Mouse (Mus musculus) heart, postnatal 25 days (tissue): Measurements from ENCODE around the gene Hivep3. TPM values are rescaled to one million over a fixed set of nuclear protein-coding genes. Genes with fewer than 3 reads are reported as not detected.
A peak's percentile ranks its signal among the peaks of the same experiment; 100 is the strongest.

ENCODE experiments used
- DNase-seq: peaks from one replicate; pipeline ENCODE4 v3.0.0; 2022; ENCODE audit warnings: low spot score
- intact Hi-C: fragments of 180-260 bp; cut with DNase I; formaldehyde crosslinking; loops from one replicate; pipeline ENCODE4 v1.15.1; 2025
- total RNA-seq, 2 experiments: library from RNA; stranded (reverse); gene quantifications; 2 replicates each; pipeline ENCODE4 v1.2.3; 2021

Hivep3 gene
- total RNA-seq, 2 experiments from 2014 or later, result 5.1 to 5.2 TPM

DNA sequence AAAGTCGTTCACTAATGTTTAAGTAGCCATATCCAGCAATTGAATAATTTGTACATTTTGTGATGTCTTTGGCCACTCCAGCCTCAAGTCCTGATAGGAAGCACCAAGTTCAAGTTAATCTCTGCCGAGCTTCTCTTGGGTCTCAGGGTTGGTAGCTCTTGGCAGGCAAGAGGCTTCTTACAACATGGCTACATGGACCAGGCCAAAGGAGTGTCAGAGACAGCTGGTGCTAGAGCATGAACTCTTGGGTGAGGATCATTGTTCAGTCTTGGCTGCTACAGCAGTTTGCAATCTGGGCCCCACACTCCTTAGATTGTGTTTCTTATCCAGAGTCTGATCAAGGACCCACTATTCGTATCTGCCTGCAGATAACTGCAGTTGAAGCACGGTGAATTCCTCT lies 125.9 kb downstream of the Hivep3 start:
- intact Hi-C loops, result no loop called here
- DNase-seq, result peak; percentile 30

DNA sequence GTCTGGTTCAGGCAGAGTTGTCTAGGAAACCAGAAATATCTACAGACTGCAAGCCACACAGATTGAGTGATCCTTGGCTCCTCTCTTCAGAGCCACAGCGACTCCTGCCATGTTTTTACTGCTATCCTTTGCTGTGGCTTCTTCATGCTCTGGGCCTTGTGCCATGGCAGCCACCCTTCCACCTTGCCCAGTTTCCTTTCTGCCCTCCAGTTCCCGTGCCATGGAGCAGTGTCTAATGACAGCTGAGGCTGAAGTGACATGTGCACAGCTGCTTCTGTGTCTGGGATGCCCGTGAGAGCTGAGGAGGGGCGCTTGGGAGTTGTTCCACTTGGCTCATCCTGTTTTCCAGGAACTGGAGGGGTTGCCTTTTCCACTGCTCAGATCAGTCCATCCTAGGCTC lies 127.4 kb downstream of the Hivep3 start:
- DNase-seq, result no peak
- intact Hi-C loops, result no loop called here

DNA sequence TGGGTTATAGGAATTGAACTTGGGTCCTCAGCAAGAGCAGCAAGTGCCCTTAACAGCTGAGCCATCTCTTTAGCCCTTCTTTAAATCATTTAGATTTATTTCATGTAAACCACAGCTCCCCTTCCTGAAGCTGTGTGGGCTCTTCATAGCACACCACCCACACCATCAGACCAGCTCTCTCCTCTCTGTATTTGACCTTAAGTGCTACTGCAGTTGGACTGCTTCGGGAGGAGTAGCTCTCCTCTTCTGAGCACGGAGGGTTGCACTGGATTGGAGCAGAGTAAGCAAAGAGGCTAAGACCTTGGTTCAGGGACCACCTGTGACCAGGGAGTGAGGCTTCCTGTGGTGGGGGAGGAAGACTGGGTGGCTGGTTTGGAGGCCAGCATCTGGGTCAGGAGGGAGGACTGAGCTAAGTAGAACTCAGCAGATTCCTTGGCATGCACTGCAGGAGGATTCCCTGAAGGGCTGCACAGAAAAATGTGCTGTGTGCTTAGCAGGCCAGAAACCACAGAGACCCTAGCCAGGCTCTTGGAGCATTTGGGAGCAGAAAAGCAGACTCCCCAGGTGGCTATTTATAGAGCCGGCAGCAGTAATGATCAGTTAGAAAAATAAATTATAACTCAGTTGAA lies 132.4 kb downstream of the Hivep3 start:
- intact Hi-C loops, result no loop called here

DNA sequence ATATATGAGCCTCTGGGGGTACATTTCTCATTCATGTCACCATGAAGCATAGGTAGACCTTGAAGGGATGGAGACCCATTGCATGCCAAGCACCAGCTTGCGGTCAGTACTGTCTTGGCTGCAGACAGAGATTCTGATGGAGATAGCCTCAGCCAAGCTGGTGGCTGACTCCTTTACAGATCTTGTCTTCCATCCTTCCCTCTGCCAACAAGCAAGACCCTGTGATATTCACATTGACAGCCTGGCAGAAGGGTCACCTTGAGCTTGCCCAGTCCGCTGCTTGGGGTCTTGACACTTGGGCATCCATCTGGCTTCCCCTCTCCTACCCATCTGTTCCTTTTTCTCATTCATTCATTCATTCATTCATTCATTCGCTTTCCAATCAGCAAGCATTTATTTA lies 133.5 kb downstream of the Hivep3 start:
- DNase-seq, result no peak
- intact Hi-C loops, result no loop called here

More for the DNA sequence above, 132.4 kb downstream of the Hivep3 start:
- peak; percentile 12 for DNase-seq

DNA sequence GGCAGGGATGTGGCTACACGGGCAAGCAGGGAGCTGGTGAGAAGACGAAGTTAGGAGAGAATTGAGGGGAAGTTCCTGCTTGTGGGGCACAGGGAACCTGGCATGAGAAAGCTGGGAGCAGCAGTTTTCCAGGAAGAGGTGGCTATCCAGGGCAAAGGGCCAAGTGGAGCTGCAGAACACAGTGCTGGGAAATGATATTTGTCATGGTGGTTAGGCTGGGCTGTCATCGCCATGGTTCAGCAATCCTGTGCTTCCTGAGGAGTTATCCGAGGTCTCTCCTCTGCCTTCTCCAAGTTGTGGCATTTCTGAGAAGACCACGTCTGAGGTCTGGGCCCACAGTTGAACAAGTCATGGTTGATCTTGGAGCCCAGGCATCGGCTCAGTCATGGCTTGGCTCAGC lies 136.8 kb downstream of the Hivep3 start:
- no peak for DNase-seq
- intact Hi-C loops, result no loop called here

DNA sequence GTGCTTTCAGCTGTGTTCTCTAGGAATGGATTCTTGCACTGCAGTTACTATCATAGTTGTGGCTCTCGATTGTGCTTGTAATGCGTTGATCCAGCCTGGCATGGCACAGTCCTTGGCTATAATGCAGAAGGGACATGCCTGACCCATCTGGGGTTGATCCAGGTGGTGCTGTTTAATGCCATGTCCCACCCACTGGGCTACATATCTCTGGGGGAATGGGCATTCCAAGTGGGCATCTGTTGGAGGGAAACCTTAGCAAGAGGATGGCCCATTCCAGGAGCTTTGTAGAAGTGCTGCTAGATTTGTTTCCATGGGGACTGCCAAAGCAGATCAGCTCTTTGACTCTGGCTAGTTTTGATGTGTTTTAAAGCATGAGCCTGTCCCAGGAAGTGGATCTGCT lies 137.9 kb downstream of the Hivep3 start:
- intact Hi-C loops, result no loop called here
- no peak for DNase-seq

DNA sequence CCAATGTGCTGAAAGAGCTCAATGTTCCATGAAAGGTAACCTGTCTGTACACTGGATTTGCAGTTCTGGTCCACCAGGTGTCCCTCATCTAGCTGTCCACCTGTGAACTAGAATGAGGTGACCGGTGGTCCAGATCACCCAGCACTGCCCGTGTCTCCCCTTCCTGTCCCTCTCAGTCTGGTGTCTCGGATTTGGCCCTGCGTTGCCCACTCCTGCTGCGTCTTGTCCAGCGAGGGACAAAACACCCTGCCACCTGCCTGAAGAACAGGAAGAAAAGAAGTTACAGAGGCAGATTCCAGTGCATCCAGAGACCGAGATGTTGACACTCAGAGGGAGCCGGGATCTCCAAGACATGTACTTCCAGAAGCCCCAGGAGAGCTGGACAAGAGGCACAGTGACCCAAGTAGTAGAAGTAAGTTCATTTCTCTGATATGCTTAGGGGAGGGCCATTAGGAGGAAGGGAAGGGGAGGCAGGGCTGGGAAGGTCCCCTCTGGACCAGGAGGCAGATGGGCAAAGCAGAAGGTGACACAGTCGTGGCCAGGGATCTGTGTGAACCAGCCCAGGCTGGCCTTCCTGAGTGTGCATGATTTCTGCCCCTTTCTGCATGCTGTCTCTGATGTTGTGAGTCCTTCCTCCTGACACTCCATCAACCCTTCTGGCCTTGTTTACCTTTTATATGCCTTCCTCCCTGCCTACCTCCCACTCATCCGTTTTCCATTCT lies 138.4 kb downstream of the Hivep3 start:
- no peak for DNase-seq
- intact Hi-C loops, result no loop called here

DNA sequence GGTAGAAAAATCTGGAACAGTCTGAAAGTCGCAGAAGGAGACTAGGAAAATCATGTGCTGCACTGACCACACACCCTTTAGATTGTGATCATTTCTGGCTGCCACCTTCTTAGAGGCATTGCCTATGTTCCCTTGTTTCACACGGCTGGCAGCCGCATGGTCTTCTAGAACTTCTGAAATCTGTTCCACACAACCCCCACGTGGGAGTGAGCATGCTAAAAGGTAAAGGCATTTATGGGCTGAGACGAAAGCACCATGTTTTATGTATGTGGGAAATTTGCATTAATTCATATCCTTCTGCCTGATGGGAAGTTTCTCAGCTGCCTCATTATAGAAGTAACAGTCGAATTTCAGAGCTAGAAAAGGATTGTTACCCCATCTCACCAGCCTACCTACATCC lies 140.4 kb downstream of the Hivep3 start:
- intact Hi-C loops, result no loop called here
- no peak for DNase-seq

DNA sequence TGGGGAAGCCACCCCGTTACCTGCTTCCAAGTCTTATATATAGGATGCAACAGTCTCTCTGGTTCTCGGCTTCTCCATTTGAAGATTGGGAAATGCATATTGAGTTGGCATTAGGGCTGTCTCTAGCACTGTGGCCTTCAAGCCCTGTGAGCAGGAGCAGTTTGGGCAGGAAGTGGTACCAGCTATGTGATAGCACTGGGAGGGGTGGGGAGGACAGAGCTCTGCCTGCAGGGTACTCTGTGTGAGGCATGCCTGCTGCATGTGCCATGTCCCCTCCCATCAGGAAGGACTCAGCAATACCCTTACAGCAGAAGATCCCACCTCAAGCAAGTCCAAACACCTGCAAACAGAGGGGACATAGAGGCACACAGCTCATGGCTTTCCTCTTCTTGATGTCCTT lies 142.0 kb downstream of the Hivep3 start:
- intact Hi-C loops, result no loop called here
- DNase-seq, result no peak

DNA sequence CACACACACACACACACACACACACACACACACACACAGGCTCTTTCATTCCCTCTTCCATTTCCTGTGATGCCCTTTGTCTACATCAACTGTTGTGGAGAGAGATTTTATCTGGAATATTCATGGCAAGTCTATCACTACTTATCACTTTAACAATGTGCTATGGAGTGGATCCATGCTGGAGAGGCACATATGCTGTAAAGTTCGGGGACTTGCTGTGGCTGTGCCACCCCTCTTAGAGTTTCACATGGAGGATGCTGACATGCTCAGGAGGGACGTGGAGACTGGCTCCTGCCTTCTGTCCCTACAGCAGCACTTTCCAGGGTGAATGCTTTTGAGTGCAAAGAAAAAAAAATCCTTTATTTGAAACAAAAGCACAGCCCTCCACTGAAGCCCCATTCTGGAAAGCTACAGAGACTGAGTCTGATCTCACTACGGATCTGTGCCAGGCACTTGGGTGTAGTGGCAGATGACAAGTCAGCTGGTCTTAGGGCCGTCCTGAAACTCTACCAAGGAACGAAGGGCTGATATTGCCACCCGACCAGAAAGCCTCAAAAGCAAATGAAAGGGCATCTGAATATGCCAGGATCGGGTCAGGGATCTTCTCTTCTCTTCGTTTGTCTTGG lies 143.1 kb downstream of the Hivep3 start:
- intact Hi-C loops, result no loop called here
- no peak for DNase-seq

DNA sequence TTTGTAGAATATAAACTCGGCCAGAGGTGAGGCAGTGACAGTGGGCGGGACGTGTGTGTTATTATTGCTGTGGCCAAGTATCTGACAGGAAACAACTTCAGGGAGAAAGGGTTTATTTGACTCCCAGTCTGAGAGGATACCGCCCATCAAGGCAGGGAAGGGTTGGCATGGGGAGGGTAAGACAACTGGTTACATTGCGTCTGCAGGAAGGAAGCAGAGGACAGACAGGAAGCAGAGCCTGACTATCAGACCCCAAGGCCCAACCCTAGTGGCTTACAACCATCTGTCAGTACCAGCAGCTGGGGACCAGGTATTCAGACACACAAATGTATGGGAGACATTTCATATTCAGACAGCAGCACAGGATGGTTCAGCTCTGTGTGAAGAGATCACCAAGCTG lies 144.6 kb downstream of the Hivep3 start:
- intact Hi-C loops, result no loop called here
- no peak for DNase-seq

DNA sequence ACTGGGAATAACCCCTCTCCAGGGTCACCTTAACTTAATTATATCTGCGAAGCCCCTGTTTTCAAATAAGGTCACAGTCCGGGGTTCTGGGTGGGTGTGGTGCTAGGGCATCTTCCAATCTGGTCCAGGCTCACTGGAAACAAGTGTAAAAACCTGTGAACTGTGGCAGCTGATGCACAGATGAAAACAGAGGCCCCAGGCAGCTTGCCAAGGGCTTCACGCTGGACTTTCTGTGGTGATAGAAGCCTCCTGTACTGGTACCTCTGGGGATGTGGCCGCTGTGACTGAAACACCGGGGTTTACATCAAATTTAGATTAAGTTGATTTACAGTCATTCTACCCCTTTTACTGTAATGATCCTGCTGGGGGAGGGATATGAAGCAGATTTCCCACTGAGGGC lies 146.1 kb downstream of the Hivep3 start:
- intact Hi-C loops, result no loop called here

DNA sequence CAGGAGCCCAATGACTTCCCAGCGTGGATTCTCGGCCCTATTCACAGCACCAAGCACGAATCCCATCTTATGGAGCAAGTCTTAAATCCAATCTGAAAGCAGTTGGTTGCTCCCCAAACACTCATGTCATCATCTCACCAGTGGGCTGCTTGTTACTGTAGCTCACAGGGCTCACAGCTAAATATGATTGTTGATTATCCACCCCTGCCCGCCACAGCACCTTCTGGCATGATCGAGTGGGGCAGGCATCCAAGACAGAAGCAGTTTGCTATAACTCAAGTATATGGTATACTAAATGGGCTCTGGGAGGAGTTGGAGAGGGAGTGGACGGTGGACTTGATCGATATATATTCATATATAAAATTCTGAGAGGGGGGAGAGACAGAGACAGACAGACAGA lies 146.7 kb downstream of the Hivep3 start:
- intact Hi-C loops, result no loop called here
- DNase-seq, result no peak

More for the DNA sequence above, 146.1 kb downstream of the Hivep3 start:
- DNase-seq, result no peak

DNA sequence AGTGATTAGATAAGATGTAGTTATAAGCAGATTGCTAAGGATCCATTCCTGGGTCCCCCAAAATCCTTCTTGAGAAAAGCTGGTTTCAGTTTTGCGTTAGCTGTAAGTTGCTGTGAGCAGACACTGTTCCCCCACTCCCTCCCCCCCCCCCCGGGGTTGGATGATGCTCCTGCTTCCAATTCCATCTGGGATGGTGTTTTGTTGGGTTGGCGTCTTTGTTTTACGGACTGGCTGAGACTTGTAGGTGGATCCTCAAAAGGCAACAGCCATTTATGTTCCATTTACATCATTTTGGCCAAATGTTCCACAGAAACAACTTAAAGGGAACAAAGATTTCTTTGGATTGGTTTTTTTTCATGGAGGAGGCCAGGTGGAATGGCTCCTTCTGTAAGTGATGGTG lies 147.7 kb downstream of the Hivep3 start:
- intact Hi-C loops, result no loop called here
- DNase-seq, result no peak

DNA sequence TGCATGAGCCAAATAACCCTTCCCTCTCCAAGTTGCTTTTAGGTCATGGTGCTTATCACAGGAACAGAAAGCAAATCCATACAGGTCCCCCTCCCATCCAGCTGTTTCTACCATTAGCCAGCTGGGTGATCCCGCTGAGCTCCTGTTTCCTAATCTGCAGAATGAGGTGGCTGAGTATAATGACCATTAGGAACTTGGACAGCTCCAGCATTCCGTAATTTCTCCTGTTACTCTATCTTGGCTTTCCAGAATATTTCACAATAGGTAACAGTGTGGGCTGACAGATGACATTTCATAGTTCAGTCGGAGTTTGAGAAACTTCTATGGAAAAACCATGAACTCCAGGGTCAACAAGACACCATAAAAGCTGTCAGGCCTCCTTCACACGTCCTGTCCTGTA lies 148.8 kb downstream of the Hivep3 start:
- DNase-seq, result no peak
- intact Hi-C loops, result no loop called here

DNA sequence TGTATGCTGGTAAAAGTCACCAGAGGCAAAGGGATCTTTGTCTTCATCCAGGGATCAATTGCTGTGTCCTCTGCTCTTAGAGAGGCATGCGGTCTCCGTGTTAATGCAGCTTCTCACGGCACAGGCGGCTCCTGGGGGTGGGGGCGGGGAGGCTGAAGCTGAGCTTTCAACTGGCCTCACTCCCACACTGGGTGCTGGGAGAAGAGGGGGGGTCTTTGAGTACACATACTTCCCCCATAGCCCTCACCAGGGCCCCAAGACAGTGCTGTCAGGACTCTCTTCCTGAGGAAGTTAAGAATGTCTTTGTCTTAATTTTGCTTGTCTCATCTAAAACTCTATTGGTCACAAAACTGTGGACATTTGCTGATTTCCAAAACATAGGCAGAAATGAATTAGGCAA lies 149.2 kb downstream of the Hivep3 start:
- intact Hi-C loops, result no loop called here
- no peak for DNase-seq

DNA sequence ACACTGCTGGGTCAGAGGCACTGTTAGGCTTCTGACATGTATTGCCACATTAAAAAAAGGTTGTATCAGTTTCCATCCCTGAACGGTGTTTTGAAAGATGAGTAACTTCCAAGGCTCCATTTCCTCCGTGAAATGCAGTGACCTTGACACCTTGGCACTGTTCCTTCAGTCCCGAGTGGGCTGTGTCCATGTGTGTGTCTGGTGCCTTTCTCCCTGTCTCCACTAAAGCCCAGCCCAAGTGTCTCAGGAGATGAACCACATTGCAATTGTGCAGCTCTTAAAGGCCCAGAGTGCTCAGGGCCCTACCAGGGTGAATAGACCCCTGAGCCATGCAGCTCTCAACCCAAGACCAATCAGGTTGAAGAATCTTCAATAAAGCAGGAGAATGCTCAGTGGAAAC lies 153.0 kb downstream of the Hivep3 start:
- no peak for DNase-seq
- intact Hi-C loops, result no loop called here

DNA sequence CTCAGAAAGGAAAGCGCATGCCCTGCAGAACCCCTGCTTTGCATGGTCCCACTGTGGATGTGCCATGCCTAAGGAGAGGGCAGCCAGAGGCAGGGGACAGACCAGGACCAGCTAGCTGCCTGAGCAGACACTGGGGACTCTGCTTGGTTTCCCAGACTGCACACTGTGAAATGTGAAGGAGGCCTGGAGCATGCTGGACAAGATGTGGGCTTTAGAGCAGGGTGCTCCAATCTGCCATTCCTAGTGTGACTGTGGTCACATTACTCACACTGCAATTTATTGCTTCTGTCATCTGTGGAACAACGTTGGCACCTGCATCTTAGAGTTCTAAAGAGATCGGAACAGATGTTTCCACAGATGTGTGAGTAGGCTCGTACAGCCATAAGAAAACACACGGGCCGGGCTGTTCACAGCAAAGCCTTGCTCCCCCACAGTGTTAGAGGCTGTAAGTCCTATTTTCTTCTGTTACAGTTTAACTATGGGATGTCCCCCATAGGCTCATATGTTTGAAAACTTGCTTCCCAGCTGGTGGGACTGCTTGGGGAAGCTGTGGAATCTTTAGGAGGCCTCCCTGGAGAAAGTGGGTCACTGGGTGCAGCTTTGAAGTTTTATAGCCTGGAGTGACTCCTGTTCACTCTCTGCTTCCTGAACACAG lies 154.1 kb downstream of the Hivep3 start:
- intact Hi-C loops, result no loop called here
- no peak for DNase-seq

DNA sequence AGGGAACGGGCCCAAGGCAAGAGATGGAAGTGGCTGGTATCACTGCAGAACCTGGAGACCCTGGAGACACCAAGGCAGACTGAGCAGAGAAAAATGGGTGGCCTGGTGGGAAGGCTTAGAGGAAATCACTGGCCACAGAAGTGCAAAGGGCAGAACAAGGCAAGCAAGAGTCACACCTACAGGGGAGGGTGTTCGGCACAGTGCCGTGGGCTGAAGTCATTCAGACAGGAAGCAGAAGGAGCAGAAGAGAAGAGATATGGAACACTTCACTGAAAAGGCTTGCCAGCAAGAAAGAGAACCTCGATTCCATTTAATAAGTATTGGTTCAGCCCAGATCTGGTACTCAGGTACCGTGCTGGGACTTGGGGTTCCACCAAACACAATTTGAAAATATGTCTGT lies 156.2 kb downstream of the Hivep3 start:
- intact Hi-C loops, result no loop called here
- DNase-seq, result no peak

DNA sequence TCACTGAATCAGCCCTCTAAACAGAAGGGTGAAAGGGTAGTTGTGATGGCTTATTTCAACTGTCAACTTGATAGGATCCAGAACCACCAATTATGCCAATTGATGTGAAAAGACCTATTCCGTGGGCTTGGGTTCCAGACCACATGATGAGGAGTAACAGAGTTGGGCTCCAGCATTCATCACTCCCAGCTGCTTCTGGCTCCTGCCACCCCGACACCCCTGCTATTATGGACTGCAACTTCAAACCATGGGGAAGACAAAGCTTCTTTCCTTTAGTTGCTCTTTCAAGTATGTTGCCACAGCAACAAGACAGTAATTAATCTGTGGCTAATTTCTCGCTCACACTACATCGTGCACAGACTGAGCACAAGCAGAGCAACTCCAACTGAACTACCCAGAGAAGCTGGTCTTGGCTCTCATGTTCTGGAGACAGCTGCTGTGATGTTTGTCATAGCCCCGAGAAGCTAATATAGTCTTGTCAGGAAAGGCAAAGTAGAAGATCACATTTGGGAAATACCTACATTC lies 159.7 kb downstream of the Hivep3 start:
- intact Hi-C loops, result no loop called here
- DNase-seq, result no peak
